Comparison of ENCODE assay signal across 10 mouse cellular contexts in the genomic region with DNA sequence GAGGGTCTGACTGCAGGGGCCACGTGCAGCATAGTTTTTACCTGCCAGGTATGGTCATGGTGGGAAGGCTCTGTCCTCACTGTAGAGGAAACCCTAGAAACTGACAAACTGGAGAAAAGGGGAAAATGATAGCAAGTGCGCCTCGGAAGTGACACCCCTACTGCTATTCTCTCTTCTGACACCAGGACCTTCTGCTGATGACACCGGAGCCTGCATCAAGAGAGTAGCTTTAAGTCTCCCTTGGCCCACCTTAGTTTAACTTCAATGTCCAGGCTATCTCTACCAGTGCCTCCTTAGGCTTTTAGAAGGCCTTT. TPM values are rescaled to one million over a fixed set of nuclear protein-coding genes. Genes with fewer than 3 reads are reported as not detected.
A peak's percentile ranks its signal among the peaks of the same experiment; 100 is the strongest.
DNase-seq lines count a peak whose midpoint lies in the region; ATAC-seq and TF ChIP-seq lines count a peak whose summit lies in the region.
"Had no signal": no experiment of that assay in that cellular context is flagged by ENCODE, and none has a peak within 500 bp of the region (broad histone marks: within the 10 kb centered on the region; RNA-seq: fewer than 3 reads in every experiment).

No protein-coding gene starts in this region.

- no peak overlapping the region for H3K9ac ChIP-seq in forebrain, embryonic 16.5 days (replicated peaks; ENCODE audit: low read depth, low read length)
- H3K9ac ChIP-seq in lung, postnatal 0 days (replicated peaks; ENCODE audit: low read depth): peak overlapping the region; percentile 33; the same call in 1 of the 2 replicates
- no peak overlapping the region for H3K9ac ChIP-seq in limb, embryonic 13.5 days
- no peak overlapping the region; the same call in 1 of the 2 replicates for H3K9ac ChIP-seq in stomach, embryonic 15.5 days

- DNase-seq in forebrain, embryonic 10.5 days (ENCODE audit: extremely low spot score, low spot score): no peak
- DNase-seq in lung, postnatal 0 days (ENCODE audit: low spot score): no peak
- no peak for DNase-seq in lung, postnatal 36 days
- no peak for DNase-seq in cerebellum, adult 9-11 months
- no peak for DNase-seq in left cerebral cortex, adult 2 months (ENCODE audit: extremely low spot score in 1 of 2, low spot score in 2 of 2)

- 8% methylated on average over 4 of the region's 4 CpGs for WGBS in forebrain, embryonic 10.5 days
- WGBS in forebrain, embryonic 16.5 days: 20% methylated on average over 4 of the region's 4 CpGs
- 72% methylated on average over 4 of the region's 4 CpGs for WGBS in lung, postnatal 0 days
- 45% methylated on average over 4 of the region's 4 CpGs for WGBS in limb, embryonic 13.5 days
- 56% methylated on average over 4 of the region's 4 CpGs for WGBS in stomach, embryonic 15.5 days

- peak; percentile 20; the same call in 1 of the 2 replicates for TF ChIP-seq CTCF in lung, postnatal 0 days (IDR thresholded peaks at IDR 0.05)
- no peak for TF ChIP-seq CTCF in left cerebral cortex, adult 2 months (IDR thresholded peaks at IDR 0.05)

- H3K27me3 ChIP-seq in forebrain, embryonic 10.5 days (ENCODE audit: poor library complexity, severe bottlenecking): peaks cover 79% of the 10 kb centered on the region
- peaks cover 13% of the 10 kb centered on the region for H3K27me3 ChIP-seq in forebrain, embryonic 16.5 days (replicated peaks; ENCODE audit: control insufficient read depth, insufficient read depth, low read length)
- no peaks in the 10 kb centered on the region for H3K27me3 ChIP-seq in lung, postnatal 0 days (replicated peaks; ENCODE audit: insufficient read depth, low read length)
- H3K27me3 ChIP-seq in limb, embryonic 13.5 days: peaks cover 60% of the 10 kb centered on the region
- H3K27me3 ChIP-seq in stomach, embryonic 15.5 days (replicated peaks): no peaks in the 10 kb centered on the region

- no peak overlapping the region for H3K4me2 ChIP-seq in forebrain, embryonic 16.5 days (ENCODE audit: low read length)
- H3K4me2 ChIP-seq in lung, postnatal 0 days (replicated peaks; ENCODE audit: low read depth, low read length): peak overlapping the region; percentile 90
- H3K4me2 ChIP-seq in limb, embryonic 13.5 days (replicated peaks): peak overlapping the region; percentile 85
- peak overlapping the region; percentile 91 for H3K4me2 ChIP-seq in stomach, embryonic 15.5 days

- intact Hi-C loops in left cerebral cortex, adult 2 months (cut with DNase I): no loop called here

- H3K27ac ChIP-seq in forebrain, embryonic 10.5 days: peak overlapping the region; percentile 75
- H3K27ac ChIP-seq in forebrain, embryonic 16.5 days (ENCODE audit: low read length): no peak overlapping the region
- H3K27ac ChIP-seq in lung, postnatal 0 days (ENCODE audit: low read length): no peak overlapping the region
- H3K27ac ChIP-seq in limb, embryonic 13.5 days: no peak overlapping the region
- peak overlapping the region; percentile 36; the same call in 1 of the 2 replicates for H3K27ac ChIP-seq in stomach, embryonic 15.5 days
- no peak overlapping the region for H3K27ac ChIP-seq in left cerebral cortex, adult 2 months
- H3K27ac ChIP-seq: layer of hippocampus, adult 2 months had no signal

- H3K4me1 ChIP-seq in forebrain, embryonic 10.5 days: peaks cover 53% of the 10 kb centered on the region
- peaks cover 22% of the 10 kb centered on the region for H3K4me1 ChIP-seq in forebrain, embryonic 16.5 days (replicated peaks; ENCODE audit: control insufficient read depth, insufficient read depth, low read length)
- peaks cover 14% of the 10 kb centered on the region for H3K4me1 ChIP-seq in lung, postnatal 0 days (ENCODE audit: insufficient read depth, low read depth, low read length)
- H3K4me1 ChIP-seq in limb, embryonic 13.5 days: peaks cover 29% of the 10 kb centered on the region
- peaks cover 26% of the 10 kb centered on the region for H3K4me1 ChIP-seq in stomach, embryonic 15.5 days

- no peaks in the 10 kb centered on the region for H3K9me3 ChIP-seq in forebrain, embryonic 10.5 days
- H3K9me3 ChIP-seq in forebrain, embryonic 16.5 days (ENCODE audit: control insufficient read depth, low read length): no peaks in the 10 kb centered on the region
- H3K9me3 ChIP-seq in lung, postnatal 0 days (ENCODE audit: low read length): no peaks in the 10 kb centered on the region
- no peaks in the 10 kb centered on the region for H3K9me3 ChIP-seq in limb, embryonic 13.5 days
- no peaks in the 10 kb centered on the region for H3K9me3 ChIP-seq in stomach, embryonic 15.5 days

- no peak for TF ChIP-seq EP300 in lung, postnatal 0 days (IDR thresholded peaks at IDR 0.05)

- H3K4me3 ChIP-seq in forebrain, embryonic 10.5 days: peak overlapping the region; percentile 52
- no peak overlapping the region for H3K4me3 ChIP-seq in forebrain, embryonic 16.5 days (replicated peaks; ENCODE audit: low read length)
- peak overlapping the region; percentile 43 for H3K4me3 ChIP-seq in lung, postnatal 0 days (ENCODE audit: low read depth, low read length)
- peak overlapping the region; percentile 46 for H3K4me3 ChIP-seq in limb, embryonic 13.5 days
- H3K4me3 ChIP-seq in stomach, embryonic 15.5 days (replicated peaks): peak overlapping the region; percentile 52
- H3K4me3 ChIP-seq in left cerebral cortex, adult 2 months: no peak overlapping the region
- H3K4me3 ChIP-seq: myocyte had no signal

- ATAC-seq in forebrain, embryonic 16.5 days: no peak
- ATAC-seq in lung, postnatal 0 days: no peak
- ATAC-seq in limb, embryonic 13.5 days (ENCODE audit: low FRiP score, low read depth): no peak
- ATAC-seq in stomach, embryonic 15.5 days (ENCODE audit: insufficient read depth, low FRiP score, low read depth): no peak

- H3K36me3 ChIP-seq in forebrain, embryonic 10.5 days (replicated peaks): no peaks in the 10 kb centered on the region
- no peaks in the 10 kb centered on the region for H3K36me3 ChIP-seq in forebrain, embryonic 16.5 days (ENCODE audit: control insufficient read depth, insufficient read depth)
- no peaks in the 10 kb centered on the region for H3K36me3 ChIP-seq in lung, postnatal 0 days (ENCODE audit: insufficient read depth, low read length)
- H3K36me3 ChIP-seq in limb, embryonic 13.5 days: no peaks in the 10 kb centered on the region
- H3K36me3 ChIP-seq in stomach, embryonic 15.5 days: no peaks in the 10 kb centered on the region

RNA-seq across cellular contexts. Expression of a gene that starts 1.6 kb away (rescaled TPM):
- polyA plus RNA-seq in forebrain, embryonic 10.5 days (2016; fragmentation: Nextera tagmentation; extraction: Ambion mirVana): 2.6 and 3.5 TPM in 2 replicates
- 1.1 and 1.3 TPM in 2 replicates for polyA plus RNA-seq in forebrain, embryonic 16.5 days (2015; fragmentation: Nextera tagmentation; extraction: Ambion mirVana)
- polyA plus RNA-seq in lung, postnatal 0 days (2015; fragmentation: Nextera tagmentation; extraction: Ambion mirVana): 14.9 and 15.6 TPM in 2 replicates
- polyA plus RNA-seq in limb, embryonic 13.5 days (2015; fragmentation: Nextera tagmentation; extraction: Ambion mirVana): 1.5 and 2.1 TPM in 2 replicates
- polyA plus RNA-seq in stomach, embryonic 15.5 days (2015; fragmentation: Nextera tagmentation; extraction: Ambion mirVana): 14.3 and 19.4 TPM in 2 replicates
- total RNA-seq in left cerebral cortex, adult 2 months (2021): under 1 TPM in 1 of 2 experiments, not detected in 1; 0.20 TPM

Comparison
In these comparisons a context has a peak if more than half of its experiments do, and no peak if none do; other contexts are left out.
1. H3K27ac ChIP-seq: peak in forebrain, embryonic 10.5 days (single experiment) and stomach, embryonic 15.5 days (single experiment); none in forebrain, embryonic 16.5 days (single experiment), lung, postnatal 0 days (single experiment), limb, embryonic 13.5 days (single experiment) and left cerebral cortex, adult 2 months (single experiment).
2. H3K4me3 ChIP-seq: peak in forebrain, embryonic 10.5 days (single experiment), lung, postnatal 0 days (single experiment), limb, embryonic 13.5 days (single experiment) and stomach, embryonic 15.5 days (single experiment); none in forebrain, embryonic 16.5 days (single experiment) and left cerebral cortex, adult 2 months (single experiment).